Mouse (Mus musculus) kidney, adult 2 months (tissue): ENCODE results near the gene Ksr2.

Source experiments
- CTCF ChIP-seq: fragments of 200-500 bp; conservative IDR thresholded peaks from 2 replicates; pipeline ENCODE4 v1.5.1; 2011; ENCODE audit warnings: low read depth, mild to moderate bottlenecking, control low read depth, low read length, moderate library complexity, mixed read lengths; ENCODE audit not compliant: insufficient read depth, insufficient read length
- POLR2A ChIP-seq: fragments of 200-500 bp; IDR thresholded peaks from one replicate; pipeline ENCODE4 v1.6.1; 2011; ENCODE audit warnings: low read depth, low read length, control low read depth

GRCm38 (mm10) chr5:117409369-117409768, 4.4 kb upstream of the Ksr2 start:
- TF ChIP-seq CTCF (no peak), POLR2A (no peak)
